Mouse (Mus musculus): ENCODE measurements around the gene Gm11444. TPM values are rescaled to one million over a fixed set of nuclear protein-coding genes. Genes with fewer than 3 reads are reported as not detected.
A peak's percentile ranks its signal among the peaks of the same experiment; 100 is the strongest.

The Gm11444 gene
- polyA plus RNA-seq, 1 experiment from 2014 or later, result not detected

- Histone ChIP-seq H3K9me3 (replicated peaks; ENCODE audit: control insufficient read depth, low read length) (no peaks in the 10 kb centered on the region), H3K4me2 (ENCODE audit: low read depth, low read length) (no peak overlapping the region), H3K36me3 (ENCODE audit: control insufficient read depth, insufficient read depth, low read length) (no peaks in the 10 kb centered on the region), H3K27me3 (ENCODE audit: control insufficient read depth, insufficient read depth, low read length) (peaks cover 53% of the 10 kb centered on the region), H3K9ac (ENCODE audit: low read length) (no peak overlapping the region), H3K4me3 (replicated peaks; ENCODE audit: low read length) (no peak overlapping the region), H3K4me1 (ENCODE audit: control insufficient read depth, insufficient read depth, low read length) (0 out of 2 replicates have a peak, but pooled peaks cover 3% of the 10 kb centered on the region), H3K27ac (ENCODE audit: low read length) (no peak overlapping the region)
- WGBS, result 74% methylated on average over 4 of the region's 4 CpGs
- no peak for ATAC-seq (ENCODE audit: insufficient read depth, low FRiP score)
Observed at GRCm38 (mm10) chr11:85884498-85884897, 34.4 kb upstream of the Gm11444 start.

DNA sequence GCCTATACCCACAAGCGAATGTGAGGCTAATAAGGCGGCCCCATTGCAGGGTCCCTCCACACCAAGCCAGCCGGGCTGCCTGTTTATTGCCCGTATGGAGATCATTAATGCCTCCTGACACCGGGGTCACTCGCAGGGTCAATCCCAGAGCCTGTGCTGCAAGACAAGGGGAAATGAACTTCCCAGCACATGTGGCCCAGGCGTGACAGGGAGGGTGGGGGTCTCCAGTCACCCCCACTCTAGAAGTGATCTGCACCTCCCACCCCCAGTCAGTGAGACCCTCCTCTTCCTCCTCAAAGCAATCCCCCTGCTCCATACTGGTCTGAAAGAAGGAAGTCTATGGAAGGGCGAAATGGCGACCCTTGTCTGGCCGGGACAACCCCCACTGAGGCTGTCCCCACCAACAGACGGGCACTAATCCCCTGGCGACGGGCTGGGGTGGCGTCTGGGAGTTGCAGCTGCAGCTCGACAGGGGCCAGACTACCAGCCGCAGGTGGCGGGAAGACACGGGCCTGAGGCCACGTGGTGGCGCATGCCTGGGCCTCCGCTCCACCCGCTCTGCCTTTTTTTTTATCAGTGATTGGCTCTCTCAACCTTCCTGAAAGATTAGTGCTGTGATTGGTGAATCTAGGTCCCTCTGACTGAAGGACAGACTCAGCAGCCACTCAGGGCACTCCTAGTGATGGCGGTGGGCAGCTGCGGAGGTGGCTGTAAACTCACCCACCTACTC lies 26.1 kb upstream of the Gm11444 start:
- H3K27ac ChIP-seq (ENCODE audit: low read length), result no peak overlapping the region
- no peaks in the 10 kb centered on the region for H3K9me3 ChIP-seq (replicated peaks; ENCODE audit: control insufficient read depth, low read length)
- no peaks in the 10 kb centered on the region for H3K36me3 ChIP-seq (ENCODE audit: control insufficient read depth, insufficient read depth, low read length)
- H3K9ac ChIP-seq (ENCODE audit: low read length), result no peak overlapping the region
- H3K4me3 ChIP-seq (replicated peaks; ENCODE audit: low read length), result no peak overlapping the region
- no peak overlapping the region for H3K4me2 ChIP-seq (ENCODE audit: low read depth, low read length)
- 0 out of 2 replicates have a peak, but pooled peaks cover 4% of the 10 kb centered on the region for H3K27me3 ChIP-seq (ENCODE audit: control insufficient read depth, insufficient read depth, low read length)
- WGBS, result 65% methylated on average over 24 of the region's 24 CpGs
- no peaks in the 10 kb centered on the region for H3K4me1 ChIP-seq (ENCODE audit: control insufficient read depth, insufficient read depth, low read length)
- no peak for ATAC-seq (ENCODE audit: insufficient read depth, low FRiP score)

DNA sequence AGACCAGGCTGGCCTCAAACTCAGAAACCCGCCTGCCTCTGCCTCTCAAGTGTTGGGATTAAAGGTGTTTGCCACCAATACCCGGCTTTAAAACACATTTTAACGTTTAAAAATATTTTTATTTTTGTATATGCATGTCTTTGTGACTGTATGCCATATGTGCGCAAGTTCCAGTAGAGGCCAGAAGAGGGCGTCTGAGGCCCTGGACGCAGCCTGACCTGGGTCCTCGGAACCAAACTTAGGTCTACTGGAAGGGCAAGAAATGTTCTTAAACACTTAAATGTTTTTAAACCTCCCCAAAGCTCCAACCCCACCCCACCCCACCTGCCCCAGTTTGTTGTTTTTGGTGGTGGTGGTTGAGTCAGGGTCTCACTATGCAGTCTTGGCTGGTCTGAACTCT lies 14.2 kb upstream of the Gm11444 start:
- Histone ChIP-seq H3K9ac (ENCODE audit: low read length) (no peak overlapping the region), H3K4me3 (replicated peaks; ENCODE audit: low read length) (no peak overlapping the region), H3K27me3 (ENCODE audit: control insufficient read depth, insufficient read depth, low read length) (no peaks in the 10 kb centered on the region), H3K27ac (ENCODE audit: low read length) (no peak overlapping the region), H3K9me3 (replicated peaks; ENCODE audit: control insufficient read depth, low read length) (no peaks in the 10 kb centered on the region), H3K4me1 (ENCODE audit: control insufficient read depth, insufficient read depth, low read length) (no peaks in the 10 kb centered on the region), H3K36me3 (ENCODE audit: control insufficient read depth, insufficient read depth, low read length) (no peaks in the 10 kb centered on the region), H3K4me2 (ENCODE audit: low read depth, low read length) (no peak overlapping the region)
- WGBS, result 38% methylated on average over 7 of the region's 7 CpGs
- ATAC-seq (ENCODE audit: insufficient read depth, low FRiP score), result no peak

DNA sequence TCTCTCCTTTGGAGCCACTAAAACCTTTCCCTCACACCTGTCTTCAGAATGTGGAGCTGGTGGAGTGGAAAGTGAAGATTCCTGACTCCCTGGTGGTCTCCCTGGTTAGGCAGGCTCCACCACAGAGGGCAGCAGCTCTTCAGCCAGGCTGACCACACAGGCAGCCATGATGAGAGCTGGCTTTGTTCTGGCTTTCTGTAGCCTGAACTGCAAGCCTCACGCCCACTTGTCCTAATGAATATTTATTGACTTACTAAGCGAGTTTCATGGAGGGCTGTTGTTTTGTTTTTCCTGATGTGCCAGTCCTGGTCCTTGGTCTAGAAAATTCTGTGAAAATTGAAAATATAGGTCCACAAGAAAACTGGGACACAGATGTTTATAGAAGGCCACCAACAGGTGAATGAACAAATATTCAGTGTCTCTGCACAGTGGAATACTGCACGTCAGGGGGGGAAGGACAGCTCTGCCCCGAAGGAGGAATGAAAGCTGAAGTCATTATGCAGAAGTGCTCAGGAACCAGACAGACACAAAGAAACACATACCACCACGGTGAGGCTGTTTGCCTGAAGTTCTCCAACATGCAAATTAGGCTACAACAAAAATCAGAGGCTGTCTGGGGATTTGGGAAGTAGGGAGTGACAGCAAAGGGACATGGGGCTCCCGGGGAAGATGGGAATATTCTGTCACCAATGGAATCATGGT lies 8.0 kb upstream of the Gm11444 start:
- WGBS, result 36% methylated on average over 6 of the region's 6 CpGs
- Histone ChIP-seq H3K9ac (ENCODE audit: low read length) (no peak overlapping the region), H3K27me3 (ENCODE audit: control insufficient read depth, insufficient read depth, low read length) (no peaks in the 10 kb centered on the region), H3K4me1 (ENCODE audit: control insufficient read depth, insufficient read depth, low read length) (no peaks in the 10 kb centered on the region), H3K4me3 (replicated peaks; ENCODE audit: low read length) (no peak overlapping the region), H3K4me2 (ENCODE audit: low read depth, low read length) (no peak overlapping the region), H3K36me3 (ENCODE audit: control insufficient read depth, insufficient read depth, low read length) (no peaks in the 10 kb centered on the region), H3K27ac (ENCODE audit: low read length) (no peak overlapping the region), H3K9me3 (replicated peaks; ENCODE audit: control insufficient read depth, low read length) (no peaks in the 10 kb centered on the region)
- no peak for ATAC-seq (ENCODE audit: insufficient read depth, low FRiP score)

GRCm38 (mm10) chr11:85850758-85851157 lies 625 bp upstream of the Gm11444 start:
- Histone ChIP-seq H3K4me1 (ENCODE audit: control insufficient read depth, insufficient read depth, low read length) (peaks cover 5% of the 10 kb centered on the region; the same call in 1 of the 2 replicates), H3K27me3 (ENCODE audit: control insufficient read depth, insufficient read depth, low read length) (0 out of 2 replicates have a peak, but pooled peaks cover 4% of the 10 kb centered on the region), H3K9ac (ENCODE audit: low read length) (no peak overlapping the region), H3K27ac (ENCODE audit: low read length) (no peak overlapping the region), H3K4me2 (ENCODE audit: low read depth, low read length) (no peak overlapping the region), H3K4me3 (replicated peaks; ENCODE audit: low read length) (no peak overlapping the region), H3K9me3 (replicated peaks; ENCODE audit: control insufficient read depth, low read length) (no peaks in the 10 kb centered on the region), H3K36me3 (ENCODE audit: control insufficient read depth, insufficient read depth, low read length) (no peaks in the 10 kb centered on the region)
- no peak for ATAC-seq (ENCODE audit: insufficient read depth, low FRiP score)
- 40% methylated on average over 6 of the region's 6 CpGs for WGBS

DNA sequence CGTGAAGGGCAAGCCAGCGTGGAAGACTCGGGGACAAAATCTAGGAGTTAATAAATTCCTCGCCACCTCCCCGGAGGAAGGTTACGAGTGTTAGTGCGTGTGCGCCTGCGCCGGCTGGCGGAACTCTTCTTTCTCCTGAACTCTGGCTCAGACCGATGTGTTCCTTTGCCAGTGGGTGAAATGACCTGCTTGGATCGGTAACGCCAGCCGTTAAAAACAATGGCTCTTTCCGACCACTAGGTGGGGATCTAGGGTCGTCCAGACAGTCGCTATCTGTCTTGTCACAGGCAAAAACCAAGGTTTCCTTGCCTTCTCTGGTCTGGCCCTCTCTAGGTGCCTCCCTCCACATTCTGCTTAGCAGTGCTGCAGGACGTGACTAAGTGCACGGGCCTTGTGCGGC lies 1.1 kb downstream of the Gm11444 start:
- WGBS, result 4% methylated on average over 21 of the region's 21 CpGs
- H3K27me3 ChIP-seq (ENCODE audit: control insufficient read depth, insufficient read depth, low read length), result 0 out of 2 replicates have a peak, but pooled peaks cover 4% of the 10 kb centered on the region
- H3K4me2 ChIP-seq (ENCODE audit: low read depth, low read length), result peak overlapping the region; percentile 58
- peaks cover 8% of the 10 kb centered on the region; the same call in 1 of the 2 replicates for H3K4me1 ChIP-seq (ENCODE audit: control insufficient read depth, insufficient read depth, low read length)
- H3K4me3 ChIP-seq (replicated peaks; ENCODE audit: low read length), result peak overlapping the region; percentile 35
- H3K27ac ChIP-seq (ENCODE audit: low read length), result no peak overlapping the region
- ATAC-seq (ENCODE audit: insufficient read depth, low FRiP score), result peak; percentile 54; the same call in 1 of the 2 replicates
- H3K9me3 ChIP-seq (replicated peaks; ENCODE audit: control insufficient read depth, low read length), result no peaks in the 10 kb centered on the region
- H3K36me3 ChIP-seq (ENCODE audit: control insufficient read depth, insufficient read depth, low read length), result no peaks in the 10 kb centered on the region
- peak overlapping the region; percentile 49; the same call in 1 of the 2 replicates for H3K9ac ChIP-seq (ENCODE audit: low read length)

- peaks cover 26% of the 10 kb centered on the region for H3K4me1 ChIP-seq (ENCODE audit: control insufficient read depth, insufficient read depth, low read length)
- H3K9ac ChIP-seq (ENCODE audit: low read length), result no peak overlapping the region
- 0 out of 2 replicates have a peak, but pooled peaks cover 4% of the 10 kb centered on the region for H3K27me3 ChIP-seq (ENCODE audit: control insufficient read depth, insufficient read depth, low read length)
- ATAC-seq (ENCODE audit: insufficient read depth, low FRiP score), result no peak
- no peak overlapping the region for H3K4me2 ChIP-seq (ENCODE audit: low read depth, low read length)
- peak overlapping the region; percentile 26; the same call in 1 of the 2 replicates for H3K27ac ChIP-seq (ENCODE audit: low read length)
- H3K4me3 ChIP-seq (replicated peaks; ENCODE audit: low read length), result no peak overlapping the region
- 69% methylated on average over 4 of the region's 4 CpGs for WGBS
- H3K9me3 ChIP-seq (replicated peaks; ENCODE audit: control insufficient read depth, low read length), result no peaks in the 10 kb centered on the region
- no peaks in the 10 kb centered on the region for H3K36me3 ChIP-seq (ENCODE audit: control insufficient read depth, insufficient read depth, low read length)
Observed at GRCm38 (mm10) chr11:85846509-85846908, 3.6 kb downstream of the Gm11444 start.

GRCm38 (mm10) chr11:85845921-85846320 lies 4.2 kb downstream of the Gm11444 start:
- Histone ChIP-seq H3K27me3 (ENCODE audit: control insufficient read depth, insufficient read depth, low read length) (peaks cover 8% of the 10 kb centered on the region; the same call in 1 of the 2 replicates), H3K4me1 (ENCODE audit: control insufficient read depth, insufficient read depth, low read length) (peaks cover 26% of the 10 kb centered on the region), H3K9me3 (replicated peaks; ENCODE audit: control insufficient read depth, low read length) (no peaks in the 10 kb centered on the region), H3K27ac (ENCODE audit: low read length) (no peak overlapping the region), H3K9ac (ENCODE audit: low read length) (no peak overlapping the region), H3K36me3 (ENCODE audit: control insufficient read depth, insufficient read depth, low read length) (no peaks in the 10 kb centered on the region), H3K4me3 (replicated peaks; ENCODE audit: low read length) (no peak overlapping the region), H3K4me2 (ENCODE audit: low read depth, low read length) (no peak overlapping the region)
- ATAC-seq (ENCODE audit: insufficient read depth, low FRiP score), result no peak
- WGBS, result 36% methylated on average over 5 of the region's 5 CpGs

- WGBS, result 35% methylated on average over 5 of the region's 5 CpGs
- Histone ChIP-seq H3K9ac (ENCODE audit: low read length) (peak overlapping the region; percentile 69; the same call in 1 of the 2 replicates), H3K9me3 (replicated peaks; ENCODE audit: control insufficient read depth, low read length) (no peaks in the 10 kb centered on the region), H3K27ac (ENCODE audit: low read length) (peak overlapping the region; percentile 72; the same call in 1 of the 2 replicates), H3K4me1 (ENCODE audit: control insufficient read depth, insufficient read depth, low read length) (peaks cover 26% of the 10 kb centered on the region), H3K36me3 (ENCODE audit: control insufficient read depth, insufficient read depth, low read length) (no peaks in the 10 kb centered on the region), H3K27me3 (ENCODE audit: control insufficient read depth, insufficient read depth, low read length) (peaks cover 17% of the 10 kb centered on the region), H3K4me3 (replicated peaks; ENCODE audit: low read length) (peak overlapping the region; percentile 61), H3K4me2 (ENCODE audit: low read depth, low read length) (peak overlapping the region; percentile 92)
- ATAC-seq (ENCODE audit: insufficient read depth, low FRiP score), result no peak
Observed at GRCm38 (mm10) chr11:85844971-85845370, 5.2 kb downstream of the Gm11444 start.

Measured in stomach, embryonic 16.5 days (tissue).